Mouse (Mus musculus) common myeloid progenitor, adult 5-6 weeks (primary cell): ENCODE measurements at regions not wholly inside any gene's neighbourhood (a gene's known extent, or its start where the extent isn't known, plus 50 kb on each side); places are given as distances from the start of the nearest gene placed in this dataset.
A peak's percentile ranks its signal among the peaks of the same experiment; 100 is the strongest.

Experiments
- ATAC-seq: replicated peaks from 2 replicates; pipeline ENCODE4 v1.8.0; 2016; ENCODE audit warnings: low read depth, mild to moderate bottlenecking, moderate TSS enrichment, inconsistent platforms; ENCODE audit not compliant: poor library complexity, severe bottlenecking

DNA sequence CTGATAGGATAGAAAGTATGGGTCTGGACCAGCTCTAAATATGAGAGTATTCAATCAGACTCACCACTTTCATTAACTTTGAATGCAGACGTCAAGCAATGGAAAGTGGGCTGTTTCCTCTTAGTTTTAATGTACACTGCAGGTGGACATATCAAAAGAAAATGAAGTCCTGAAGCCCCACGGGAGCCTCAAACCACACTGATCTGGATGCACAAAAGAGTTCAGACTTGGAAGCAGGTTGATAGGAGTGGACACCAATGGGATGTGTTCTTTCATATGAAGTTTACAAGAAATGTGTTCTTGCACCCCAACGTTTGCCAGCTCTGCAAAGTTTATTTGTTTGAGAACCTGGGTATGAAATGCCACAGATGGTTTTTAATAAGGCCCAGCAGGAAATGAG lies 141.0 kb downstream of the Spata18 start:
- ATAC-seq = no peak

DNA sequence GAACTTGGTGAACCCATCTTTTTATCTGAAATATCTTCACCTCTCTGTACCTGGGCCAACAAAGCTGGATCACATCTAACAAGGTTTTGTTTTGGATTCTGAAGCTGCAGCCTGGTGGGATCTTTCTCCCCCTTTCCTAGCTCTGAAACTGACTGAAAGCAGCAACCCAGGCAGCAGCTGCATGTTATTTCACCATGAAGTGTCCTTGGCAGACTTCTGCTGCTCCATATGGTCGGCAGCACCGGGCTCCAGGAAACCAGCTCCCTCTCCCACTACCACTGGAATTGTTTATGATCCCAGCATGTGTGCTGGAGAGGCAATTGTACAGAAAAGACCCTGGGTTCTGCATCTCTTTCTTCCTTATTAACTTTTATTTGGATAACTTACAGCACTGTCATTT lies 145.0 kb downstream of the Spata18 start:
- ATAC-seq = no peak

DNA sequence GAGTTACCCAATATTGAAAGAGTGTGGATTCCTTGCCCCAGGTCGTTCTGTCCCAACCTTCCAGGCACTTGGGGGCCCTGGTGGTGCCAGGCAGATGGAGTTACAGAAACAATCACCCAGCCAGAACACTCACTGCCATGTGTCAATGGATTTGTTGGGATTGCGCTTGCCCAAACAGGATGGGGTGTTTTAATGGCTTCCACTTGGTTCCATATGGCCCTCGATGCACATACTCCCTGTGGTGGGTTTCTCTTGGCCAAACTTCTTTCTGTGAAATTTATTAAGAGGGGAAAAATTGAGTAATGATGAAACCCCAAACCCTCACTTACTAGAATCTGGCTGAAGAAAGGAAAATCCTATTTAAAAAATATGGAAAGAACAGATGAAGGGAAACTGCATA lies 146.8 kb downstream of the Spata18 start:
- no peak for ATAC-seq

DNA sequence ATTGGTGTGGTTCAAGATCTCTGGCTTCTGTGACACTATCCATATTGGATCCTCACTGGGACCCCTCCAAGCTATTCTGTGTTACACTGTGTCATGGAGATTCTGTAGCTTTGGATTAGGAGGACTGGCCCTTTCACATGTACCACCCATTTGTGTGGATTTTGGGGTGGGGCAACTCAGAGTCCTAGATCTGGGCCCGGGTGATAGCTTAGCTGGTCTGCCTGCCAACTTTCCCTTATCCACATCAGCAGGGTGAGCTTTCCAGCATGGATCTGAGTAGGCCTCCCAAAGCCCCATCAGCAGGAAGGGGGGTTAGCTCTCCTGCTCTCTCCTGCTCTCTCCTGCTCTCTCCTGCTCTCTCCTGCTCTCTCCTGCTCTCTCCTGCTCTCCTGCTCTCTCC lies 152.3 kb downstream of the Spata18 start:
- no peak for ATAC-seq

GRCm38 (mm10) chr5:73804556-73805230 lies 153.5 kb downstream of the Spata18 start:
- no peak for ATAC-seq

DNA sequence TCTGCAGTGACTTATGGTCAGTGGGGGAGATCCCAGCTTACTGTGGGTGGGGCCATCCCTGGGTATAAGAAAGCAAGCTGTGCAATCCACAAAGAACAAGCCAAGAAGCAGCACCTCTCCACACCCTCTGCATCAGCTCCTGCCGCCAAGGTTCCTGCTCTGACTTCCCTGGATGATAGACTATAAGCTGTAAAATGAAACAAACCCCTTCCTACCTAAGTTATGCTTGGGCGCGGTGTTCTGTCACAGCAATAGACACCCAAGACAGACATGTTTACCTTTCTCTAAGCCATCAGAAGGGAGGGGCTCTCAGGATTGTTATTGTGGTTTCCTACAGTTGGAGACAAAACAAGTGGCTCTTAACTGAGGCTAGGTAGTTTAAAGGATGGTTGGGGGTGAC lies 159.5 kb downstream of the Spata18 start:
- no peak for ATAC-seq

DNA sequence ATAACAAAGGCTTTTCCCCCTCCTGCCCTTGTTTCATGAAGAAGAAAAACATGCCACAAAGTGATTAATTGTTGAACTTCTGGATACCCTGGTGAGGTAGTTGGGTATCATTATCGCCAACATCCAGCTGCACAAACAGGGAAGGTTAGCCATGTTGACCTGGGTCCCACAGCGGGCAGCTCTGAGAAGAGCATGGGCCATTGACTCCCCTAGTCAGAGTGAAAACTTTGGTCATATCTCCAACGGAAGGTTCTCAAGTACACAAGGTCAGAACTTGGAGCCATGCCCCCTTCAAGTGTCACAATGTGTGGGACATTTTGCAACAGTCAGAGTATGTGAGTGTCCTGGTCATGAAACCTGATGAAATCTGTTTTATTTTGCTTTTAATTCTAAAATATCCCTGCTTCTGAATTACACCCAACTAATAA lies 159.9 kb downstream of the Spata18 start:
- no peak for ATAC-seq

- ATAC-seq = no peak
Observed at GRCm38 (mm10) chr5:73815752-73816151, 164.6 kb downstream of the Spata18 start.

DNA sequence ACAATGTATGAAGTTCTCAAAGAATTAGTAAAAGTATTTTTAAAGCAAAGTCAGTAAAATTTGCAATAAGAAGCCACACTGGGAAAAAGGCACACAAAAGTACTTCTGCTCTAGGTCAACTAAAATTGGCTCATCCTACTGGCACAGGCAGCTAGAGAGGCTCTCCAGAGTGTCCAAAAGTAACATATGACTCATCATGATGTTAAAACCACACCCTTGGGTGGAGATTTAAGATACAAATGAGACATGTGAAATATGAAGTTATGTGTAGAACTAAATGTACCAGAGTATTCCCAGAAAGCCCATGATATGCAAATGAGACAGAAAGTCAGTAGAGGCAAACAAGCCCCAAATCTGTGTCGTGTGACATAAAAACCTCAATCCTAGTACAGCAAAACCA lies 166.0 kb downstream of the Spata18 start:
- ATAC-seq = no peak

DNA sequence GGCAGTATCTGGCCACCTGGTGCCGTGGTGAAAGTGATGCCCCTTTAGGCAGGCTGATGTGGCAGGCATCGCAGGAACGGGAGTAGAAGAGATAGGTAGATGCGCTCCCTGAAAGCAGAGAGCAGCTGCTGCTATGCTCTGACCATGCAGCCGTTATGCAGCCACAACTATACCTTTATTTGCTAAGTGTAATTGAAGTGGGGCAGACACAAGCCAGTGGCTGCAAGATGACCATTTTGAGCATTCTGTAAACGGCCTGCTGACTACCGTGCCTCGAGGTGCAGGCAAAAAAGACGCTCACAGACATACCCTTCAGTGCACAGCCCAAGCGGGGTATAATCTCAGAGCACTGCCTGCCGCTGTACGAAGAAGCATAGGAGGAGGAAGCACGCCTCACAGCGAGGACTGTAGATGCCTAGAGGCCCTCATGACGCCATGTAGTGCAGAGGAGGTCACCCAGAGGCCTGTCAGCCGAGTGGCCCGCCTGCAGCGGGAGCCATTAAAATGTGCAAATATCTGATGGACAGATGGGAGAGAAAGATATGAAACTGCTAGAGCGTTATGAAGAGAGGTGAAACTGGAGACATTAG lies 170.9 kb downstream of the Spata18 start:
- ATAC-seq = no peak

DNA sequence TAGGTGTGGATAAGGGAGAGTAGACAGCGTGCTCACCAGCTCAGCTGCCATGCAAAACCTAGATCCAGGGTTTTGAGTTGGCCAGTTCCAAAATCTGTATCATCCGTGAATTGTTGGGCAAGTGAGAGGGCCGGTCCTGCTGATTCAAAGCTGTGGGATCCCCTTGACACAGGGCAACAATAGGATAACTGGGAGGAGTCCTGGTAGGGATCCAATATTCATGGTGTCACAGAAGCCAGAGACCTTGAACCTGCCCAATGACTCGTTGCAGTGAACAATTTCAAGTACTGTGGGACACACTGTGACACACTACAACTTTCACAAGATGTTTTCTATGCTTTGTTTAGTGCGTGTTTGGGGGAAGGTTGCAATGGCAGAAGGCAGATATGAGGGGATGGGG lies 172.2 kb downstream of the Spata18 start:
- ATAC-seq = no peak

DNA sequence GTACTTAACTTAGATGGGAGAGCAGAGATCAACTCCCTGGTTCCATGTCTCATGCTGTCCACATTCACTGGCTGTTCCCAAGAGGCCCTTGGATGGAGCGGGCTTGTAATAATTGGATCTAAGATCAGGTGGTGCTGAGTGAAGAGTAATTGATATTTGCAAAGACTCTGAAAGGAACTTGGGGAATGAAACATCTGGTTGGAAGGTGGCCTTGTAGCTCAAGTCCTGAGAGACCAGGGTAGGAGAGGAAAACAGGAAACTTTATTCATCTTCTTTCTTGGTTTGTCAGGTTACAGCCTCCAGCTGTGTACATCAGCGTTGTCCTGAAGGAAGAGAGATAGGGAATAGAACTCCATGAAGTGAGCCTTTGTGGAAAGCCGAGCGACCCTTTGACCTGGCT lies 175.8 kb downstream of the Spata18 start:
- ATAC-seq = no peak

DNA sequence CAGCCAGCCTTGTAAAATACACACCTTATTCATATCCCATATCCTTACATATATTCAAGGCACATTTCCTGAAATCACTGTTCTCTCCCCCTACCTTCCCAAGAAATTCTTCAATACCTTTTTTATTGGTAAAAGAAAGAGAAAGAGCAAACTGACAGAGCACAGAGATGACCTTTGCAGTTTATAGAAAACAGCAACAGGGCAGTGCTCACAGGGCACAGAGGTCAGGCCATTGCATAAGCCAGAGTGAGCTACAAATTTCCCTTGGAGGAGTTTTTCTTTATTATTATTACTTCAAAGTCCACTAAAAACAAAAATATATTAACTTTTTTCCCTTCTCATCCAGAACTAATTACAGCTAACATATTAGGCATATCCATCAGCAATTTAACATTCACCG lies 182.5 kb downstream of the Spata18 start:
- ATAC-seq = no peak

DNA sequence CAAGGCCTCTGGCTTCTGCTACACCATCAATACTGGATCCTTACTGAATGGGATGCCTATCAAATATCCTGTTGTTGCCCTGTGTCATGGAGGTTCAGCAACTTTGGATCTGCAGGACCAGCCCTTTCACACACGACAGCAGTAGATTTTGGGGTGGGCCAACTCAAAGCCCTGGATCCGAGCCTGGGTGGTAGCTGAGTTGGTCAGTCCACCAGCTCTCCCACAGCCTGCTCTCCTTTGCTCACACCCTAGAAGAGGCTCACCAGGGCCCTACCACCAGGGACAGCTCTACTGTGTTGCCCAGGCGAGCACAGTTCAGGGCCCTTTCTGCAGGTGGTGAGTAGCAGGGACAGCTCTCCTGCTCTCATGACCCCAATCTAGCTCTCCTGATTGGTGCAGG lies 192.6 kb downstream of the Spata18 start:
- no peak for ATAC-seq

DNA sequence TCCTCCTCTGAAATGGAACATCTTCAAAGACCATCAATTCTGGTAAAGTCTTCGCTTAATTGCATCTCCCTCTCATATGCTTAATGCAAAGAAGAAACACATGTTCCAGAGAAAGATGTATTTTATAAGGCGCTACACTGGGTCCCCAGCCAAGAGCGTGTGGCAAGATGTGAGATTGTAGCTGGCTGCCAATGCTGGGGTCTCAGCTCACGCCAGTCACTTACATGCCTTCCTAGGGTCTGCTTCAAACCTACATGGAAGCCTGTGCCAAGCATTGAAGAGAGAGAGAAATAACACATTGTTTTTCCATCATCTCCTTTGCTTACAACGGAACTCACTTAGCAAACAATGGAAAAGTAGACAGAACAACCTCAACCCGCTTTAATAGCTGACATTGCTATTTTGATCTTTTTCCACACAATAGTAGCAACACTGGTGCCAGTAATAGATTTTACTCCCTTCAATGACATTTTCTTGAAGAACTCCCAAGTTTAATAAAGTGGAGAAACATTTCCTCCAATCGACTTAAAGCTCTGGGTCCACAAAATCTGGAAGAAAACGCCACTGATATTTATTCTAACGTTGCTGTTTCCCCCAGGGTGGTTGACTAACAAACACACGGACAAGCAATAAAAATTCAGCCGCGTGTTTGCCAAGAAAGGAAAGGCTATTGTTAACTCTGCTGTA lies 195.1 kb downstream of the Spata18 start:
- no peak for ATAC-seq

DNA sequence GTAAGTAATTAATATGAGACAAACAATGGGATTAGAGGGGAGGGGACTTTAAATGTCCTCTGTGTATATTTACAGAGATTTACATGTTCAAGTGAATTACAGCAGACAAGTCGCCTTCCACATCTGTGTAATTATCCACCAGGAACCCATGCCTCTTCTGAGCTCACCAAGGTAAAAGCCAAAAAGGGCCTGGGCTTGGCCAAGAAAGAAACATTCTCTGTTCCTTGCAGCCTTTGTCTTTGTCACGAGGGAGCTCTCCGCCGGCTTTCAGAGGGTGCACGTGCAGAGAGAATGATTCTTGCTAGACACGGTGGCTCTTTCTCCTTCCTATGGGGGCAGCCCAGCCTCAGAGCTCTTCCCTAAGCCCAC lies 195.6 kb downstream of the Spata18 start:
- no peak for ATAC-seq

DNA sequence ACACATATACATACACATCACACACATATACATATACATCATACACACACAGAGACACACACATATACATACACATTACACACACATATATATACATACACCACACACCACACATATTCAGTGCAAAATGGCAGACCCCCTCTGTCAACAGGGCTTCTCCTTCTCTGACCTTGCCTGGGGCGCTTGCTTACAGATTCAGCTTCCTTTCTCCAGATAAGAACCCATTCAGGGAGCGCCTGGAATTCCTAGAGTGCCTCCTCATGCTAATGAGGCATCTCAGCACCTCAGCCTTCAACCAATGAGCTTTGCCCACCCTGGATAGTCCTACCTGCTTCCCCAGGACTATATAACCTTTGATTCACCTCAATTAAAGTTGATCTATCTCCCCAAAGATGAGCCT lies 200.3 kb downstream of the Spata18 start:
- no peak for ATAC-seq

GRCm38 (mm10) chr5:73854025-73854773 lies 203.0 kb downstream of the Spata18 start:
- ATAC-seq = peak; percentile 92

GRCm38 (mm10) chr5:73854774-73855371 lies 203.7 kb downstream of the Spata18 start:
- no peak for ATAC-seq

GRCm38 (mm10) chr5:73859320-73859719 lies 208.1 kb downstream of the Spata18 start:
- ATAC-seq = no peak
